Mouse (Mus musculus): ENCODE data around the gene Mycbp2. TPM values are rescaled to one million over a fixed set of nuclear protein-coding genes. Genes with fewer than 3 reads are reported as not detected.
A peak's percentile ranks its signal among the peaks of the same experiment; 100 is the strongest.

The Mycbp2 gene
- polyA plus RNA-seq, 1 experiment from 2014 or later = 11.2 TPM

GRCm38 (mm10) chr14:103098587-103099235 lies 247.9 kb downstream of the Mycbp2 start:
- 1% methylated on average over 73 of the region's 86 CpGs for WGBS (ENCODE audit: insufficient replicate concordance)
- peaks cover 30% of the 10 kb centered on the region for H3K36me3 ChIP-seq
- peak; percentile 86 for ATAC-seq
- peaks cover 39% of the 10 kb centered on the region for H3K4me1 ChIP-seq
- no peaks in the 10 kb centered on the region for H3K9me3 ChIP-seq (replicated peaks)
- H3K4me2 ChIP-seq = peak overlapping the region; percentile 76
- peak overlapping the region; percentile 100 for H3K27ac ChIP-seq
- no peaks in the 10 kb centered on the region for H3K27me3 ChIP-seq (replicated peaks)
- H3K9ac ChIP-seq = peak overlapping the region; percentile 99
- peak overlapping the region; percentile 90 for H3K4me3 ChIP-seq

- Histone ChIP-seq H3K4me2 (peak overlapping the region; percentile 76), H3K36me3 (peaks cover 34% of the 10 kb centered on the region), H3K9ac (peak overlapping the region; percentile 99), H3K27me3 (replicated peaks) (no peaks in the 10 kb centered on the region), H3K4me1 (peaks cover 45% of the 10 kb centered on the region), H3K9me3 (replicated peaks) (no peaks in the 10 kb centered on the region), H3K4me3 (peak overlapping the region; percentile 90), H3K27ac (peak overlapping the region; percentile 100)
- WGBS (ENCODE audit: insufficient replicate concordance) = 5% methylated on average over 2 of the region's 2 CpGs
- no peak for ATAC-seq
Observed at GRCm38 (mm10) chr14:103098213-103098586, 248.4 kb downstream of the Mycbp2 start.

GRCm38 (mm10) chr14:103096621-103097020 lies 250.0 kb downstream of the Mycbp2 start:
- no peak for ATAC-seq
- no peak overlapping the region for H3K4me2 ChIP-seq
- no peak overlapping the region for H3K4me3 ChIP-seq
- peaks cover 47% of the 10 kb centered on the region for H3K36me3 ChIP-seq
- H3K27ac ChIP-seq = no peak overlapping the region
- WGBS (ENCODE audit: insufficient replicate concordance) = 74% methylated on average over 6 of the region's 6 CpGs
- H3K27me3 ChIP-seq (replicated peaks) = no peaks in the 10 kb centered on the region
- H3K9ac ChIP-seq = no peak overlapping the region
- no peaks in the 10 kb centered on the region for H3K9me3 ChIP-seq (replicated peaks)
- peaks cover 51% of the 10 kb centered on the region for H3K4me1 ChIP-seq

- peaks cover 52% of the 10 kb centered on the region for H3K4me1 ChIP-seq
- no peak overlapping the region for H3K27ac ChIP-seq
- WGBS (ENCODE audit: insufficient replicate concordance) = 91% methylated on average over 8 of the region's 8 CpGs
- H3K9ac ChIP-seq = no peak overlapping the region
- H3K4me3 ChIP-seq = no peak overlapping the region
- H3K27me3 ChIP-seq (replicated peaks) = no peaks in the 10 kb centered on the region
- peaks cover 55% of the 10 kb centered on the region for H3K36me3 ChIP-seq
- H3K4me2 ChIP-seq = no peak overlapping the region
- ATAC-seq = no peak
- no peaks in the 10 kb centered on the region for H3K9me3 ChIP-seq (replicated peaks)
Observed at GRCm38 (mm10) chr14:103095826-103096225, 250.8 kb downstream of the Mycbp2 start.

GRCm38 (mm10) chr14:103095036-103095435 lies 251.6 kb downstream of the Mycbp2 start:
- Histone ChIP-seq H3K4me3 (no peak overlapping the region), H3K27me3 (replicated peaks) (no peaks in the 10 kb centered on the region), H3K9me3 (replicated peaks) (no peaks in the 10 kb centered on the region), H3K27ac (no peak overlapping the region), H3K36me3 (peaks cover 59% of the 10 kb centered on the region), H3K9ac (no peak overlapping the region), H3K4me2 (no peak overlapping the region), H3K4me1 (peaks cover 48% of the 10 kb centered on the region)
- 85% methylated on average over 8 of the region's 8 CpGs for WGBS (ENCODE audit: insufficient replicate concordance)
- no peak for ATAC-seq

- WGBS (ENCODE audit: insufficient replicate concordance) = 39% methylated on average over 4 of the region's 4 CpGs
- Histone ChIP-seq H3K9ac (no peak overlapping the region), H3K4me3 (no peak overlapping the region), H3K4me2 (no peak overlapping the region), H3K27ac (no peak overlapping the region), H3K9me3 (replicated peaks) (no peaks in the 10 kb centered on the region), H3K36me3 (peaks cover 68% of the 10 kb centered on the region), H3K27me3 (replicated peaks) (no peaks in the 10 kb centered on the region), H3K4me1 (peaks cover 52% of the 10 kb centered on the region)
- ATAC-seq = no peak
Observed at GRCm38 (mm10) chr14:103093670-103094069, 252.9 kb downstream of the Mycbp2 start.

- H3K27ac ChIP-seq = no peak overlapping the region
Observed at GRCm38 (mm10) chr14:103093236-103093635, 253.4 kb downstream of the Mycbp2 start.

GRCm38 (mm10) chr14:103088624-103089023 lies 258.0 kb downstream of the Mycbp2 start:
- WGBS (ENCODE audit: insufficient replicate concordance) = 62% methylated on average over 6 of the region's 6 CpGs
- no peak overlapping the region for H3K4me3 ChIP-seq
- H3K9ac ChIP-seq = no peak overlapping the region
- H3K9me3 ChIP-seq (replicated peaks) = no peaks in the 10 kb centered on the region
- peak overlapping the region; percentile 40; the same call in 1 of the 2 replicates for H3K27ac ChIP-seq
- peaks cover 79% of the 10 kb centered on the region for H3K36me3 ChIP-seq
- H3K4me1 ChIP-seq = peaks cover 55% of the 10 kb centered on the region
- ATAC-seq = no peak
- no peaks in the 10 kb centered on the region for H3K27me3 ChIP-seq (replicated peaks)
- no peak overlapping the region for H3K4me2 ChIP-seq

More at GRCm38 (mm10) chr14:103093236-103093635, 253.4 kb downstream of the Mycbp2 start:
- H3K4me3 ChIP-seq = no peak overlapping the region
- H3K4me2 ChIP-seq = no peak overlapping the region
- H3K36me3 ChIP-seq = peaks cover 73% of the 10 kb centered on the region
- H3K9ac ChIP-seq = no peak overlapping the region
- H3K27me3 ChIP-seq (replicated peaks) = no peaks in the 10 kb centered on the region
- no peak for ATAC-seq
- 87% methylated on average over 3 of the region's 3 CpGs for WGBS (ENCODE audit: insufficient replicate concordance)
- no peaks in the 10 kb centered on the region for H3K9me3 ChIP-seq (replicated peaks)
- H3K4me1 ChIP-seq = peaks cover 54% of the 10 kb centered on the region

- H3K36me3 ChIP-seq = peaks cover 80% of the 10 kb centered on the region
Observed at GRCm38 (mm10) chr14:103087846-103088245, 258.8 kb downstream of the Mycbp2 start.

GRCm38 (mm10) chr14:103086671-103087324 lies 259.8 kb downstream of the Mycbp2 start:
- 29% methylated on average over 4 of the region's 4 CpGs for WGBS (ENCODE audit: insufficient replicate concordance)

More at GRCm38 (mm10) chr14:103087846-103088245, 258.8 kb downstream of the Mycbp2 start:
- Histone ChIP-seq H3K4me3 (no peak overlapping the region), H3K27me3 (replicated peaks) (no peaks in the 10 kb centered on the region), H3K9me3 (replicated peaks) (no peaks in the 10 kb centered on the region), H3K9ac (0 out of 2 replicates have a peak overlapping the region, but pooled peaks have one; percentile 31), H3K4me1 (peaks cover 50% of the 10 kb centered on the region), H3K27ac (peak overlapping the region; percentile 95), H3K4me2 (no peak overlapping the region; the same call in 1 of the 2 replicates)
- ATAC-seq = no peak
- 81% methylated on average over 5 of the region's 5 CpGs for WGBS (ENCODE audit: insufficient replicate concordance)

GRCm38 (mm10) chr14:103085840-103086533 lies 260.6 kb downstream of the Mycbp2 start:
- H3K4me2 ChIP-seq = peak overlapping the region; percentile 48
- no peaks in the 10 kb centered on the region for H3K27me3 ChIP-seq (replicated peaks)
- peak overlapping the region; percentile 53; the same call in 1 of the 2 replicates for H3K9ac ChIP-seq
- H3K9me3 ChIP-seq (replicated peaks) = no peaks in the 10 kb centered on the region
- 67% methylated on average over 1 of the region's 1 CpGs for WGBS (ENCODE audit: insufficient replicate concordance)
- H3K36me3 ChIP-seq = peaks cover 74% of the 10 kb centered on the region
- H3K4me1 ChIP-seq = peaks cover 43% of the 10 kb centered on the region
- ATAC-seq = peak; percentile 53
- peak overlapping the region; percentile 95 for H3K27ac ChIP-seq
- H3K4me3 ChIP-seq = no peak overlapping the region

More at GRCm38 (mm10) chr14:103086671-103087324, 259.8 kb downstream of the Mycbp2 start:
- peak overlapping the region; percentile 95 for H3K27ac ChIP-seq
- H3K4me1 ChIP-seq = peaks cover 46% of the 10 kb centered on the region
- no peak overlapping the region for H3K9ac ChIP-seq
- H3K4me3 ChIP-seq = peak overlapping the region; percentile 10; the same call in 1 of the 2 replicates
- H3K4me2 ChIP-seq = peak overlapping the region; percentile 48
- peaks cover 78% of the 10 kb centered on the region for H3K36me3 ChIP-seq
- ATAC-seq = peak; percentile 97
- no peaks in the 10 kb centered on the region for H3K9me3 ChIP-seq (replicated peaks)
- H3K27me3 ChIP-seq (replicated peaks) = no peaks in the 10 kb centered on the region
